Mouse (Mus musculus) cerebellum, adult 9-11 months (tissue): Measurements from ENCODE around the gene Ube2o.

Source experiments
- DNase-seq: peaks from one replicate; pipeline ENCODE4 v3.0.0; 2022

Ube2o gene

DNA sequence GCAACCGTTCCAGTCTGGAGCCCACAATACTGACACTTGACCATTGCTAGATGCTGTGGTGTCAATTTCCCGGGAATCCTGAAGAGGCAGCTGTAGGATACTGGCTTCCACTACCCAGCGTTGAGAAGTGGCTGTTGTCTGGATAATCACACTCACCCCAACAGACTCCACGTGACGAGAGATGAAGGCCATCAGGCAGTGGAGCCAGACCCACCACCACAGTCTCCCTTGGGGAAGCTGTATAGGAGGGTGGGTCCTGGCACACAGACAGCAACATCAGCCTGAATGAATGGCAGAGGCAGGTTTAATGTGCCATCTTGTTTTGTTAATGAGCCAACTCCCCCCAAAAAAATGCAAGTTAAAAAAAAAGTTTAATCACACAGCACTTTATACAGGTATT lies 43.9 kb downstream of the Ube2o start:
- DNase-seq, result no peak

DNA sequence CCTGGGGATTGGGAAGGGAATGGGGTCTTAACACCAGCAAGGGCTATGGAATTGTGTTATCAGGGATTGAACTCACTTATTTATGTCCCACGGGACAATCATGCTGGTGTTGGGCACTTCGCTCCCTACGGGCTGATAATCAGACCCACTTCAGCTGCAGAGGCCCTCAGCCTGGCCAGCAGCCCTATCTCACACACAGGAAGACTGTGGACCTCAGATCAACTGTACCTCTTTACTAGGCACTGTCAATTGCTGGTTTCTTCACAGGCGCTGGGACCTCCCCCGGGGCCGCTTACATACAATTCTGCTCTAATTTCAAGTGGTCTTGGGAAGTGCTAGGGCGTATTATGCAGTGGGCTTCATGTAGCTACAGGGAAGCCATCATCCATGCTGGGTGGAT lies 44.6 kb downstream of the Ube2o start:
- no peak for DNase-seq

DNA sequence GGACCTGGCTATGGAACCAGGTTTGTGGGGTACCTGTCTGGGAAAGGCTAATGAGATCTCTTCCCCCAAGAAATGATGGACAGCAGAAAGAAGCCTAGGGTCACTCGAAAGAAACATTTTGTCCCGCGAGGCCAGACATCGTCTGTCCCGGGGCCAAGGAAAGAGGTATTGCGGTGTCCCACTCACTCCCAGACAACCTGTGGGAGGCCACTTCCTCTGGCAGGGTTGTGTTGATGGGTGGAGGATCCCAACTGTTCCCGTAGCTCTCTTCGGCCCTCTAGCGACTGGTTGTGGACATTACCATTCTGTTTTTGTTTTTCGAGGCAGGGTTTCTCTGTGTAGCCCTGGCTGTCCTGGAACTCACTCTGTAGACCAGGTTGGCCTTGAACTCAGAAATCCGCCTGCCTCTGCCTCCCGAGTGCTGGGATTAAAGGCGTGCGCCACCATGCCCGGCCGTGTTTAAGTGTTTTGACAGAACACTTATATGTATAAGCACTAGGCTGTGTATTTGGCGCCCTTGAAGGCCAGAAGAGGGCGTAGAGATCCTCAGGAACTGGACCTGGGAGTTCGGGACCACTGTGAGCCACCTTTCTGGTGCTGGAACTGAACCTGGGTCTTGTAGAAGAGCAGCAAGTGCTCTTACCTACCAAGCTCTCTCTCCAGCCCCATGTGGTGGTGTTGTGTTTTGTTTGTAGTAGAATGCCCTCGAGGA lies 46.9 kb downstream of the Ube2o start:
- DNase-seq, result peak; percentile 69

DNA sequence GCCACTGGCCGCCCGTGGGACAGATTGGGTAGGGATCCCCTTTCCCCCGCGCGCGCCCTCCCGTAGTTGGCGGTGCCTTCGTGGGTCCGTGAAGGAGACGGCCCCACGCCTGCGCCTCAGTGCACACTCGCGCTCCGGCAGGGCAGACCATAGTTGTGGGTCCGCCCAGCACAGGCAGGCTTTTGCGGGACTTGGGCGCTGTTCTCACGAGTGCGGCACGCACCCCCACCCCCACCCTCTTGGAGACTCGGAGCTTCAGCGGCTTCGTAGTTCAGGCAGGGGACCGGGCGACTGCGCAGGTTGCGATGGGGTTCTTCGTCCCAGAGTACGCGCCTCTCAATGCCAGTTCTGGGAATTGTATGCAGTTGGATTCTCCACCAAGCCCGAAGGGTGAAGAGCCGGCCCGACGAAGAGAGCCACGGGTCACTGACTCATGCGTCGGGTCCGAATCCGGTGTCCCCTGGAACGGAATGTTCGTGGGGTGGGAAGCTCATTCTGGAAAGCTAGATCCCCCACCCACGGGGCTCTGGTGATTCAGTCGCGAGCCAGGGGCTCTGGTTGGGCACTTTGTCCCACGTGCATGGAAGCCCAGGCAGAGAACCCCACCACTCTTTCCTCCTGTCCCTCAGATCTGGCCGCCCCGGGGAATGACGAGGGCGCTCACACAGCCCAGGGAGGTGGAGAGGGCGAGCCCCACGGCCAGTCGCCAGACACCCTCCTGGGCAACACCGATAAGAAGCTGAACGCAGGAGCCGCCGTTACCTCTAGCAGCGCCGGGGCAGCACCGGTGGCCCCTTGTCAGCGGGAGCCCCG lies 47.7 kb downstream of the Ube2o start:
- DNase-seq, result no peak

DNA sequence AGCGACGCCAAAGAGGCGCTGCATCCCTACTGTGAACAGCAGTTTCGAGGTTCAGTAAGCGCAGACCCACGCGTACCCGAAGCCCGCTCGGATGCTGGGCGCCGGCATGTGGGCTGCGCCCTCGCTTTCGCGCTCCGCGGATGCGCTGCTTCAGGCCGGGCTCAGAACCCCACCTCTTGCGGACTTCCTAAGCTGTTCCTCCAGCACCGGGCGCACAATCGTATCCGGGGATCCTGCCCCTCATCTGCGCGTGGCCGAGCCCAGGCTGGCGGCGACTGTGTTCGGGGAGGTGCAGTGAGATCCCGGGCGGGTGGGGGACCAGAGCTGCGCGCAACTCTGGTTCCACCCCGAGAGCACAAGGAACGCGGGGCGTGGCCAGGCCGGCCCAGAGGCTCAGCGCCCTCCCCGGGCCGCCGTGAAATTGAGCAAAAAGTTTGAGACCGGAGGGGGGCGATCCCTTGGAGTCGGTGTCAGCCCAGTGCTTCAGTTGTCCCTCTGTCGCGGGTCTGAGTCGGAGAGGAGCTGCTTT lies 48.4 kb downstream of the Ube2o start:
- peak; percentile 41 for DNase-seq

DNA sequence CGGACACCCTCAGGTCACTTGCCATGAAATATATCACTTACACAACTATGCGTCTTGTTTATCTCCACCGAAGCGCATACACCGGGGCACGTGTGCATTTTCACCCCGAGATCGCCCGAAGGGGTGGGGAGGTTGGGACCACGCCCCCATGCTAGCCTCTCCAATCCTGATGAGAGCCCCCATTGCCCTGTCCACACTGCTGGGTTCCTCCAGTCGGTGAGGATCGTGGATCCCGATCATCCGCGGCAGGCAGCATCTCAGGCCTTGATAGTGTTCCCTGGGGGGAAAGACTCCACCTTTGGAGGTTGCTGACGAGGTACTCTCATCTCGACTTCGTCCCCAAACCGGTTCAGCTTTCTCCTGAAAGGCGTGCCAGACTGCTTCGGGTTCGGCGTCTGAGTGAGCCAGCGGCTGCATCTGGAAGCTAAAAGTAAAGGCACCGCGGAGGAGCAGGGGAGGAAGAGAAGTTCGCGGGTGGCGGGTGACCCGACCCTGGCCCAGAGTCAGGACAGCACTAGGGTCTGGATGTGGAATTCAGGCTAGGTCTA lies 48.9 kb downstream of the Ube2o start:
- DNase-seq, result no peak

DNA sequence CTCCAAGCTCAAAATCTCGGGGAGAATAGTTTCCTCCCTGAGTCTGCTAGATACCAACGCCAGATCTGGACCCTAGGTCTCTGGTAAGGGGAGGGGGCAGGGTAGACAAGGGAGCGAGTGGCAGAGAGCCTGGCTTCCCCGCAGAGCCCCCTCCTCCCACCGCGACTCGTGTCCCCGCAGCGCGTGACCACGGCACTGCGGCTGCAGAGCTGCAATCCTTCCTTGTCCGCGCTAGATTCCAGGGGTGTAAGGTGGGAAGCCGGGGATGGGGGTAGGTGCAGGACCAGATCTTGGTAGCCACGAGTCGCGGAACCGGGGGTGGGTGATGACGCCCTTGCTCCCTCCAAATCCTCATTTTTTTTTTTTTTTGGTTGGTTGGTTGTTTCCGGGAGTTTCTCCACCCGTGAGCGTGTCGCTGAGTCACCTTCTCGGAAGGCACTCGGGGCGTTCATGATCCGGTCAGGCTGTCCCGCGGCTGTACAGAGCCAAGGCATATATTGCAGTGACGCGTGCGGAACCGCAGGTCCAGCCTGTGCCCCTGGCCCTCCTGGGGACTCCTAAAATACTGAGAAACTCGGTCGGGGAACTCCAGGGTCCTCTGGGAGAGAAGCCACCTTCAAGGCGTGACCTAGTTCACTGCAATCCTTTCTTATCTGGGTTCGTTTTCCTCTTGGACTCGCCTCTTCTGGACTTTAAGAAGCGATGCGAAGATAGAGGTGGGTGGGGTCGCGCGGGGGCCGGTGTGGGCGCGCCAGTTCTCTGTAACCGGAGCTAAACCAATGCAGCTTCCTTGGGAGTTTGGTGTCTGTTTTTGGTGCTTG lies 49.7 kb downstream of the Ube2o start:
- no peak for DNase-seq

DNA sequence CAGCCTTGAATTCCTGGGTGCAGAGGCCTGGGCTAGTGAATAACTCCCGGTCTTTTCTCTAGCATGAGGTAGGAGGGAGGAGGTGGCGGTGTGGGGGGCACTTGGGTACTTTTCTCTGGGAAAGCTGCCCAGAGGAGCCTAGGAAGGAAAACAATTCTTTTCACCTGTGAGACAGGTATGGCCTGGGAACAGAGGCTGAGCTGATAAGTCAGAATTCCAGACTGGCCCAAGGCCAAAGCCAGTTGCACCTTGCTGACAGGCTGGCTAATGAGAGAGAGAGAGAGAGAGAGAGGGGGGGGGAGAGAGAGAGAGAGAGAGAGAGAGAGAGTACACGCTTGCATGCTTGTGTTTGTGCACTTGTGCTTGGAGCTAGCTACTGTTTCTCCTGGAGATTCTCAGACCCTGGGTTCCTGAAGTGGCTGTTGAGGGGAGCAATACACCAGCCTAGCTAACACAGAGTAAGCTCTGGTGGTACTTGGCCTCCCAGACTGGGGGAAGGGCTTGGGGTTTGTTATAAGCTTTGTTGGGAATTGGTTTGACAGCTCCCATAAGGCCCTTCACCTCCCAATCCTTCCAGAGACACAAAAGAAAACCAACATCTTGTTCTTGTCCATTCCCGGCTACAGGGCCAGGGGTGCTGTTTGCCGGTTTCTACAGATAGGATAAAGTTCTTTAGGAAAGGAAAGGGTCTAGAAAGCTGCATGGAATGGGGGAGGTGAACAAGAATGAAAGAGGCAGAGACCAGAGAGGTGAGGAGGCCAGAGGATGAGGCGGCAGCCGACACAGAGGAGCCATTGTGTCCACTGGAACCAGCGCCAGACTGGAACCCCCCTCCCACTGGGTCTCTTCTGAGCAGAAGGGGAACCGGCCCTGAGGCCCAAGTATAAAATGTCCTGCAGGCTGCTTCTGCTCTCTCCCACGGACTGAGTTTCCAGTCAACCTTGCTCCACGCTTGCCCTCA lies 50.8 kb downstream of the Ube2o start, which contains the start of gene Sphk1:
Gene Sphk1 (plus strand): TSS at position 739 of the 961 bp plus-strand sequence.
- DNase-seq, result no peak

DNA sequence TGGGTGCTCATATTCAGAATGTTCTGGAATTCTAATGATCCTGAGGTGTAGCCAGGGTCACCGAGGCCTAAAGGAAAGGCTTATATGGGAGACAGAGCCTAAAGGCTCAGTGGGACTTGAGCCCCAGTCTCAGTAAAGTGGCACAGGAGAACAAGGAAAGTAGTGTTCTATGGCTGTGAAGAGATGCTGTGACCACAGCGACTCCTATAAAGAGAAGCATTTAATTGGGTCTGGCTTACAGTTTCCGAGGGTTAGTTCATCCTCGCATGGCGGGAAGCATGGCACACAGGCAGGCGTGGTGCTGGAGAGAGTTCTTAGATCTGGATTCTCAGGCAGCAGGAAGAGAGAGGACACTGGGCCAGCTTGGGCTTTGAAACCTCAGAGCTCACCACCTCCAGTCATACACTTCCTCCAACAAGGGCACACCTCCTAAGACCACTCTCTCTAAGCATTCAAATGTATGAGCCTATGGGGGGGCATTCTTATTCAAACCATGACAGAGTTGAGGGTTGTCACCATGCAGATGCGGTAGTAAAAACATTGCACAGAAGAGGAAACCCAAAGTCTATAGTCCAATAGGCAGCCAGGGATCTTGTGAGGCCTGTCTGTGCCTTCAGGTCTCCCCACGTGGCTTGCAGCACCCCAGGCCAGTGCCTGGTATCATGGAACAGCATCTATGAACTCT lies 52.5 kb downstream of the Ube2o start:
- DNase-seq, result no peak

DNA sequence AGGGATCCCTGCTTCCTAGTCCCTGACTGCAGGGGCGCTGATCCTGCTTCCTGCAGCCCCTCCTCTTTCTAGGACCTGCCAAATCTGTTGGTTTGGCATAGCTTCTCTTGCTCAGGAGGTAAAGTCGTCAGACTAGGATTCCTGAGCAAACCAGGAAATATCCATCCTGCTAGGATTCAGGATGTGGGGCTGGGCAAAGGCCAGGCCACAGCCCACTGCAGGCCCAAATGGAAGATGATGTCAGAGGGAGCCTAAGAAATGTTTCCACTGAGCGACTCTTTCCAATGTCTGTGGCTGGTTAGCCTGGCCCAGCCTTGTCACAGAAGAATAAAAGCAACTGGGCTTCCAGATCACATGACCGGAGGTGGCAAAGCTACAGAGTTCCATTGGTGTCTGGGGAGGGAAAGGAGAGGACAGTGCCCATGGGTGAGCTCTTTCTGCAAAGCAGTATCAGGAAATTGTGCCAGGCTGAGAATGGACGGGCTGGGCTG lies 57.5 kb downstream of the Ube2o start:
- no peak for DNase-seq

DNA sequence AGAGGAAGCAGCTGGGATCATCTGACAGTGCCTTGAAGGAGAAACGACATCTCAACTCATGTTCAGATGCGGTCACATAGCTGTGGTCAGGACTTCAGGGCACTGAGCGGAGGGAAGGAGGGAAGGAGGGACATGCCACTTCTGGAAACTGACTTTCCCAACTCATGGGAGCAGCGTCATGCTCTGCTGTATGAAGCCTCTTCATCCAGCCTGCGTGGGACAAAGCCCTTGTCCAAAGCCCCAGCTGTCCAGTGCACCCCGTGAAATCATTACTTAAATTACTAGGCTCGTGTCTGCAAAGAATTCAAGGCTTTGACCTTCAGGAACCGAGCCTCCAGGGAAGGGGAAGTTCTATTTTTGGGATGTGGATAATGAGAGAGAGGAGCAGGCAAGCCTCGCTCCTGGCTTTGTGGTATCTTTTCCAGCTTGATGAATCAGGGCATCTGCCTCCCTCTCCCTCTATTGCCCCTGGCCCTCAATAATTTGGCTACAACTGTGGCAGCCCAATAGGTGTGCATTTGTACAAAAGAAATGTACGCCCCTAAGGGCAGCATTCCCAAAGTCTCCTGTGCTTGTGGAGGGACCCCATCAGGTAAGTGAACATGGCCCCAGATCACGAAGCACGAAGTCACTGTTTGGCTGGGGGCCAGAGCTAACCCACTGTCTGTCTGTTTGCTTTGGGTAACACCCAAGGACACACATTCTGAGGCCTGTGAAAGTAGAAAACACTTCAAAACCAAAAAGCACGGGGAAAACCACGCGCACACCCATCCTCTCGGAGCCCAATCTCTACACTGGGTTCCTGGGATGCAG lies 58.2 kb downstream of the Ube2o start:
- DNase-seq, result no peak

DNA sequence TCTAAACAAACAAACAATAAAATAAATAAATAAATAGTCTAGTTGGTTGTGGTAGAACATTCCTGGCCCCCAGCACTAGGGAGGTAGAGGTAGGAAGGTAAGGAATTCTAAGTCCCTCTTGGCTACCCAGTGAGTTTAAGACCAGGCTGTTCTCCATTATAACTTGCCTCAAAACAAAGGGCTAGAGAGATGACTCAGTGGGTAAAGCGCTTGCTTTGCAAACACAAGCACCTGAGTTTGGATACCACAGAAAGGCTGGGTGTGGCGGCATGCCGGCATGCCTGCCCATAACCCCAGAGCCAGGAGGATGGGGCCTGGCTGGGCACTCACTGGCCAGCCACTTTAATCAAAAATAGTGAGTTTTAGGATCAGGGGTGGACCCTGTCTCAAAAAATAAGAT lies 59.2 kb downstream of the Ube2o start:
- DNase-seq, result no peak

DNA sequence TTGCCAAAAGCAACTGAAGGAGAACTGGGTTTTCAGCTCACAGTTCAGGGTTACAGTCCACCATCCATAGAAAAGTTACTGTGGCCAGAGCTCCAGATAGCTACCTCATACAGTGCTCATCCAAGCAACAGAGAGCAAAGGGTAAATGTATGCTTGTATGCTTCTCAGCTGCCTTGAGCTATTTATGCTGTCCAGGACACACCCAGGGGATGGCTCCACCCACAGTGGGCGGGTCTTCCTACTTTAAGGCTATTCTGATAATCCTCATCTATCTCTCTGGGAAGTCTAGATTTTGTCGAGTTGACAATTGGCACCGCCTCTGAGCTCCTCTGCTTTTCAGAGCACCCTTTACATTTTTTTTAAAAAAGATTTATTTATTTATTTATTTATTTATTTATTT lies 60.1 kb downstream of the Ube2o start:
- no peak for DNase-seq

DNA sequence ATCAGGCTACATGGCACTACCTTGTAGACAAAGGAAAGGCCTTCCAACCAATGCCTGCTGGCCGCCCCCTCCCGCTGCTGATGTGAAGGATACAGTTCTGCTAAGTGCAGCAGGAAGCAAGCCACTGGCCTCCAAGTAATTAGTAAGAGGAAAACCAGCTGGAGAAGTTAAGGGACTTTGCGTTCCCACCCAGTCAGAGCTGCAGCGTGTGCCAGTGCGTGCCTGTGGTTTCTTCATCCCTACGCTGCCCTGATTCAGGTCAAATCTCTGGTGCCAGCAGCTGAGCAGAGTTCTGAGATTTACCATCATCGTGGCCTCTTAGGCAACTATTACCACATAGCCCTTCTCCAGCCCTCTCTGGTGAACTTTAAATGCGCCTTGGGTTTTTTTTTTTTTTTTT lies 62.8 kb downstream of the Ube2o start:
- DNase-seq, result no peak

DNA sequence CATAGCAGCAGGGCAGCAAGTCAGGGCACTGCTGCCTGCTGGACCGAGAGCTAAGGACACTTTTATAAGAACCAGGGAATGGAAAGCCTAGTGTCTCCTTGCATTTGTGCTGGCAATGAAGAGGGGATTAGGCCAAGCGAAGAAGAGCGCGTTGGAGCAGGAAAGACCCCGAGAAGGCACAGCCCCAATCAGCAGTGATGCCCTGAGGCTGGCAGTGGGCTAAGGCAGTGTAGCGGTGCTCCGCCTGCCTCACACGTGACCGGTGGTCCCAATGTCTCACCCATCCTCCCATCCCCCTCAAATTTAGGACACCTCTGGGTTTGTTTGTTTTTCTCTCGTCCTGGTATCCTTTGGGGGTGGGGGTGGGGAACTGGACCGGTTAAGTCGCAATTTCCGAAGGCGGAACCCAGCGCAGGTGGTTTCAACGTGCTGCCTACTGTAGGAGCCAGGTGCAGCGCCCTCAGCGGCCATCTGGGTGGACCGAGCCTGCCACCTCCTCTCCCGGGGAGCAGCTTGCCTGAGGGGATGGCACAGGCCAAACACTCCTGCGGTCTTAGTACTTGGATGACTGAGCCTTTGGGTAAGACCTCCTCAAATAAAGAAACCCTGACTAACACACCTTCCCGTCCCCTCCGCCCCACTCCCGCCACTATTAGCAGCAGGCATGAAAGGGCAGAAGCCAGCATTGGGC lies 65.8 kb downstream of the Ube2o start:
- DNase-seq, result peak; percentile 83

DNA sequence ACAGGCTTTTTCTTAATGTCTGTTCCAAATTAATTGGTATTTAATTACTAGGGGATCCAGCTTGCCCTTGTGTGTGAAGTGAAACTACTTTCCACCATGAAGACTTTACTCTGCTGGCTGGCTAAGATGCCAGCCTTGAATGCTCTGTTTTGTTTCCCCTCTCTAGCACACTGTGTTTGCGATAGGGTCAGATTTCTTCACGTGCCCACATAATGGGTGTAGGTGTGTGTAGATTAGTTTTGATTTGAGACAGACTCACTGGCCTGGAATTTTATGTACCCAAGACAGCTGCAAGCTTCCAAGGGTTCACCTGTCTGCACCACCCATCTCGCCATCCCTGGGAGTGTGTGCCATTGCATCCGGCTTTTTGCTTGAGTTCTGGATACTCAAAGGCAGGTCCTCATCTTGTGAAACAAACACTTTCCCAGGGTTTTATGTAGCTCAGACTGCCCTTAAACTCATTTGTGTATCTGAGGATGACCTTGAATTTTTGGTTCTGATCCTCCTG lies 67.7 kb downstream of the Ube2o start:
- no peak for DNase-seq

DNA sequence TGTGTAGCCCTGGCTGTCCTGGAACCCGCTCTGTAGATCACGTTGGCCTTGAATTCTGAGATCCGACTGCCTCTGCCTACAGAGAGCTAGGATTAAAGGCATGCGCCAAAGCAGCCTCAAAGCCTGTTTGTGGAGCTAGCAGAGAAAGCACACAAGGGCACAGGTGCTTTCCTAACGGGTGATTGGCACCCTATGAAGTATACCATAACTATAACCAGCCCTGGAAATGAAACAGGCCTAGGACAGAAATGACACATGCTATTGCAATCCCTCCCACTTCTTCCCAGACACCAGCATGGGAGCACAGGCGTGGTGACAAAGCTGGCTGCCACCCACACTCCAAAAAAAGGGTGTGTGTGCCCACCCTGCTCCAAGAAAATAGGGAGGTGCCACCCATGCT lies 68.3 kb downstream of the Ube2o start:
- DNase-seq, result no peak

DNA sequence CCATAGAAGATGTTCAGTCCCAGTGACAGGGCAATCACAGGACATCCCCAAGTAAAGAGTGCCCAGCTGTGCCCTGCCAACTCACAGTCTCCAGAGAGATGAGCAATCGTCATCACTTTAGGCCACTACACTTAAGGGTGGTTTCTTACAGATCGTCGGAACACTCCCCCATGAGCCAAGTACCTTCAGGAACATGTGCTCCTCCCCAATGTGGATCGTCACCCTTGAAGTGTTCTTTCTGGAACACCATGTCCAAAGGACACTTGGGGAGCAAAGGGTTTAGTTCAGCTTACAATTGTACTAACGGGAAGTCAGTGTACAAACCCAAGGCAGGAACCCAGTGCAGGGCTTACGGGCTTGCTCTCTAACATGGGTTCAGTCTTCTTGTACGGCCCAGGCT lies 69.1 kb downstream of the Ube2o start:
- no peak for DNase-seq

DNA sequence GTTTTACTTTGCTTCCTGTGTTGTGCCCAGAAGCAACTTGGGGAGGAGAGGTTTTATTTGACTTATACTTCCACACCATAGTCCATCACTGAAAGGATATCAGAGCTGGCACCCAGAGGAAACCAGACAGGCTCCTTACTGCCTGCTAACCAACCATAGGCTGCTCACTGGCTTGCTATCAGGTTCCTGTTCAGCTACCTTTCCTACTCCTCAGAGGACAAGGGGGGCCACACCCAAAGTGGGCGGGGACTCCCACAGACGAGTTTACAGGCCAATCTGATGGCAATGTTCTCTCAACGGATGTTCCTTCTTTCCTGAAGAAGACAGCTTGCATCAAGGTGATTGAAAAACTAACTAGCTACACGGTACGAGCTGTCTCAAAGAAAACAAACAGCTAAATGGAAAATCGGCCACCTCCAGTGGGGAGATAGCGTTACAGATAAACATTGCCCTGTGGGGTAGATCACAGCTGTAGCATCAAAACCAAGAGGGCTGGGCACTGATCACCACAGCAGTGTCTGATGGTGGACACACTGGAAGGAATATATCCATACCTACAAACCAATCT lies 69.9 kb downstream of the Ube2o start:
- no peak for DNase-seq
